Mouse (Mus musculus): ENCODE data around the gene Crocc2. TPM values are rescaled to one million over a fixed set of nuclear protein-coding genes. Genes with fewer than 3 reads are reported as not detected.

Gene Crocc2
- polyA plus RNA-seq, 1 experiment = 0.06 TPM

DNA sequence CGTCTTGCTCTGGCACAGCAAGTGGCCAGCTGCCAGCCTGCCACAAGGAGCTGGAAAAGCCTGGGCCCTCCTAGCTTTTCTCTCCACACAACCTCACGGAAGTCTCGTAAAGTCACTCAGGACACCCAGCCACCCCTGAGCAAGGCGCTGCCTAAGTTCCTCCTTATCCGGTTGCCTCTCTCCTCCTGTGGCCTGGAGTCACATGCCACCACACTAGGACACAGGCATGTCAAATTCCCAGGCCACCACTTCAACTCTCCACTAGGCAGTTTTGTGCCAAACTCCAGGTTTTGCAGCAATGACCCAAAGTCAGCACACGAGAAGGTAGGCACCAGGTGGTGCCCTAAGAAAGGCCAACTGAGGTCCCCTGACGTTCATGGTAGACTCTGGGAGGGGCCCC is 5.9 kb upstream of the Crocc2 start:
- Histone ChIP-seq H3K4me1 (ENCODE audit: control insufficient read depth, insufficient read depth, low read length) (no peaks in the 10 kb centered on the region), H3K4me3 (ENCODE audit: control insufficient read depth, low read depth, low read length) (no peak overlapping the region), H3K27ac (ENCODE audit: control insufficient read depth, insufficient read depth, low read depth, low read length) (no peak overlapping the region), H3K36me3 (ENCODE audit: control insufficient read depth, insufficient read depth, low read length) (no peaks in the 10 kb centered on the region), H3K27me3 (ENCODE audit: control insufficient read depth, insufficient read depth, low read length) (no peaks in the 10 kb centered on the region)
- TF ChIP-seq CTCF (IDR thresholded peaks at IDR 0.05; ENCODE audit: control insufficient read depth, insufficient read depth, insufficient replicate concordance, low read depth, low read length) (no peak), POLR2A (IDR thresholded peaks at IDR 0.05; ENCODE audit: control insufficient read depth, low read depth, low read length) (no peak)

DNA sequence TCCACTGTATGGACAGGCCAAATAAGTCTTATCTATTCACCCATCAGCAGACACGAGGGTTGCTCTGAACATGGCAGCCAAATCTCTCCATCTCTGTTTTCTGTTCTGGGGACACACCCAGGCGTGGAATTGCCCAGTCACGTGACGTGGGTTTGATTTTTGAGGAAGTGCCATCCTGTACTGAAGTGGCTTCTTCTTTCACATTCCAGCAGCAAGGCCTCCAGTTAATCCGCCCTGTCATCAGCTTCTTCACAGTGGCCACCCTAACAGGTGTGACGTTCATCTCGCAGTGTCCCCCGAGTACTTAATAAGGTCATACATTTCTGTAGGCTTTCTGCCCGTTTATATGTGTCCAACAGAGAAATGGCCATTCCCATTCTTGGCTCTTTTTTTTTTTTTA is 3.1 kb upstream of the Crocc2 start:
- Histone ChIP-seq H3K4me1 (ENCODE audit: control insufficient read depth, insufficient read depth, low read length) (no peaks in the 10 kb centered on the region), H3K4me3 (ENCODE audit: control insufficient read depth, low read depth, low read length) (no peak overlapping the region), H3K27me3 (ENCODE audit: control insufficient read depth, insufficient read depth, low read length) (no peaks in the 10 kb centered on the region), H3K27ac (ENCODE audit: control insufficient read depth, insufficient read depth, low read depth, low read length) (no peak overlapping the region), H3K36me3 (ENCODE audit: control insufficient read depth, insufficient read depth, low read length) (no peaks in the 10 kb centered on the region)
- TF ChIP-seq CTCF (IDR thresholded peaks at IDR 0.05; ENCODE audit: control insufficient read depth, insufficient read depth, insufficient replicate concordance, low read depth, low read length) (no peak), POLR2A (IDR thresholded peaks at IDR 0.05; ENCODE audit: control insufficient read depth, low read depth, low read length) (no peak)

DNA sequence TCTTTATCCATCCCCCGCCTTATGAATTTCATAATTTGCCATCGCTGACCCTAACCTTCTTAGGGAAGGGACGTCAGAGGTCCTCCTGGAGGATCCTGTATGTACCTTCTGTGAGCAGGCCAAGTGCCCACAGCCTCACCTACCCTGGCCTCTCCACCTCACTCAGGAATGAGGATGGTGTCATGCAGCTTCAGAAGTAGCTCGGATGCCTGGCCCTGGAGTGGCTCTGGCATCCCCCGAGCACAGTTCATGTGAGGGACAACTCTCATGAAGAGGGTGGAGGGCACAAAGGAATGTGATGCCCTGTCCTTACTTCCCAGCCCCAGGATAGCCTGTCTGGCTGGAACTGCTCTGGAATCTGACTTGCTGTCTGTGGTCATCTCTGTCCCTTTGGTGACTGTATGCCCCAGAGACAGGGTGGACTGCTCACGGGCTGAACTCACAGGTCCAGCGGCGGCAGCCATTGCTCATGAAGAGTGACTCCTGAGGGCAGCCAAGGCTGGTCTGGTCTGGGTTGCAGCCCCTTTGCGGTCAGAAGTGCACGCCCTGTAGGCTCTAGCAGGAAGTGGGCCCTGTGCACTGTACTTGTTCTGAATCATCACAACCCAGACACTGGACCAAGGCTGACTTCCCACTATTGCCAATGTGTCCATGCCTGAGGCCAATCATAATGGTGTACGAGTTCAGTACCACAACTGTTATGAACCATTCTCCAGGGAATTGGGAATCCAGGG is 2.0 kb upstream of the Crocc2 start:
- Histone ChIP-seq H3K27ac (ENCODE audit: control insufficient read depth, insufficient read depth, low read depth, low read length) (no peak overlapping the region), H3K4me3 (ENCODE audit: control insufficient read depth, low read depth, low read length) (no peak overlapping the region), H3K36me3 (ENCODE audit: control insufficient read depth, insufficient read depth, low read length) (no peaks in the 10 kb centered on the region), H3K27me3 (ENCODE audit: control insufficient read depth, insufficient read depth, low read length) (no peaks in the 10 kb centered on the region), H3K4me1 (ENCODE audit: control insufficient read depth, insufficient read depth, low read length) (no peaks in the 10 kb centered on the region)
- no peak for TF ChIP-seq POLR2A (IDR thresholded peaks at IDR 0.05; ENCODE audit: control insufficient read depth, low read depth, low read length)
- TF ChIP-seq CTCF (IDR thresholded peaks at IDR 0.05; ENCODE audit: control insufficient read depth, insufficient read depth, insufficient replicate concordance, low read depth, low read length) = no peak

DNA sequence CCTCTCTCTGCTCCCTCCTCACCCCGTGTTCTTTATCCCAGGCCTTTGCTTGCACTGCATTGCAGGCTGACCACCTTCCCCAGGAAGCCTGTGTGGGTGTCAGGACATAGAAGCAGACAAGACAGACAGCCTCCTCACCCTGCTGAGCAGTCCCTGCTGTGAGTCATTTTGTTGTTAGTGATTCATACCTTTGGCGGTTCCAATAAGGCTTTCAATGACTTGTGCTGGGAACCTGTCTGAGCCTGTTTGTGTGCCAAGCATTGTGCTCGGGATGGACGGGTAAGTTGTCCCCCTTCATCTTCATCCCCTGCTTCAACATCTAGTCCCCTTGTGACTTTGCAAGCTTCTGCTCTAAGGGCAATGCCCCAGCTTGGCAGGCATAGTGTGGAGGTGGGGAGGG is 5.1 kb downstream of the Crocc2 start:
- Histone ChIP-seq H3K36me3 (ENCODE audit: control insufficient read depth, insufficient read depth, low read length) (no peaks in the 10 kb centered on the region), H3K4me1 (ENCODE audit: control insufficient read depth, insufficient read depth, low read length) (peaks cover 9% of the 10 kb centered on the region), H3K27ac (ENCODE audit: control insufficient read depth, insufficient read depth, low read depth, low read length) (no peak overlapping the region), H3K4me3 (ENCODE audit: control insufficient read depth, low read depth, low read length) (no peak overlapping the region), H3K27me3 (ENCODE audit: control insufficient read depth, insufficient read depth, low read length) (no peaks in the 10 kb centered on the region)
- no peak for TF ChIP-seq CTCF (IDR thresholded peaks at IDR 0.05; ENCODE audit: control insufficient read depth, insufficient read depth, insufficient replicate concordance, low read depth, low read length)
- TF ChIP-seq POLR2A (IDR thresholded peaks at IDR 0.05; ENCODE audit: control insufficient read depth, low read depth, low read length) = no peak

DNA sequence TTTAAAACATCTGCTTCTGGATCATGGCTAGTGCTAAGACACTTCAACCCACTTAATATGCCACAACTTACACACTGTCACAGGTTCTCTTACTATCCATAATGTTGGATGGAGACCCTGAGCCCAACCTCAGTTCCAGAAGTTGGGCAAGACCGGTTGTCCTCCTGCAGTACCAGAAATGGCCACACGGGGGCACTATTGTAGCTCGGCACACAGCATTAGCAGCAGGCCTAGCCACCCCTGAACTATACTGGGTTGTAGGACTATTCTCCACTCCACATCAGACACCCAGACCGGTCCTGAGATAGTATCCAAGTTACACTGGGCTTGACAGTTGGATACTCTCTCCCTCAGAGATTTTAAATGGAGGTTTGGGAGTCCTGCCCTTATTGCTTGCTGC is 5.9 kb downstream of the Crocc2 start:
- H3K36me3 ChIP-seq (ENCODE audit: control insufficient read depth, insufficient read depth, low read length) = no peaks in the 10 kb centered on the region
- peaks cover 9% of the 10 kb centered on the region for H3K4me1 ChIP-seq (ENCODE audit: control insufficient read depth, insufficient read depth, low read length)
- H3K4me3 ChIP-seq (ENCODE audit: control insufficient read depth, low read depth, low read length) = no peak overlapping the region
- no peak overlapping the region for H3K27ac ChIP-seq (ENCODE audit: control insufficient read depth, insufficient read depth, low read depth, low read length)
- TF ChIP-seq CTCF (IDR thresholded peaks at IDR 0.05; ENCODE audit: control insufficient read depth, insufficient read depth, insufficient replicate concordance, low read depth, low read length) (peak; percentile 100), POLR2A (IDR thresholded peaks at IDR 0.05; ENCODE audit: control insufficient read depth, low read depth, low read length) (no peak)
- H3K27me3 ChIP-seq (ENCODE audit: control insufficient read depth, insufficient read depth, low read length) = no peaks in the 10 kb centered on the region

DNA sequence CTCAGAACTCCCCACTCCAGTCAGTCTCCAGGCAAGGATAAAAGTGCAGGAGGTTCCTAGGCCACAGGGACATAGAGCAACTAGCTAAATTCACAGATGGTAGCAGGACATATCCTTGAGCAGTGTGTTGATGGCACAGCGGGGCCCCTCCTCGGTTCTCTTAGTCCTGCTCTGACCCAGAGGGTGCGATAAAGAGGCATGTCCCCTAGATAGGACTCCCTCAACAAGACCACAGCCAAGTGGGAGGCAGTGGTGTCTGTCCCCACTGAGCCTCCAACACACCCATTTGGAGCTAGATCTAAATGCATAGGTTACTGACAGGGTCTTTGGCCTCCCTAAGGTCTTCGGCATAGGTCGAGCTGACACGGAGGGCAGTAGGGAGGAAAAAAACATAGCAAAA is 7.3 kb downstream of the Crocc2 start:
- TF ChIP-seq CTCF (IDR thresholded peaks at IDR 0.05; ENCODE audit: control insufficient read depth, insufficient read depth, insufficient replicate concordance, low read depth, low read length) = no peak
- TF ChIP-seq POLR2A (IDR thresholded peaks at IDR 0.05; ENCODE audit: control insufficient read depth, low read depth, low read length) = no peak
- no peaks in the 10 kb centered on the region for H3K27me3 ChIP-seq (ENCODE audit: control insufficient read depth, insufficient read depth, low read length)
- H3K4me1 ChIP-seq (ENCODE audit: control insufficient read depth, insufficient read depth, low read length) = peaks cover 9% of the 10 kb centered on the region
- H3K4me3 ChIP-seq (ENCODE audit: control insufficient read depth, low read depth, low read length) = no peak overlapping the region
- H3K36me3 ChIP-seq (ENCODE audit: control insufficient read depth, insufficient read depth, low read length) = no peaks in the 10 kb centered on the region
- no peak overlapping the region for H3K27ac ChIP-seq (ENCODE audit: control insufficient read depth, insufficient read depth, low read depth, low read length)

DNA sequence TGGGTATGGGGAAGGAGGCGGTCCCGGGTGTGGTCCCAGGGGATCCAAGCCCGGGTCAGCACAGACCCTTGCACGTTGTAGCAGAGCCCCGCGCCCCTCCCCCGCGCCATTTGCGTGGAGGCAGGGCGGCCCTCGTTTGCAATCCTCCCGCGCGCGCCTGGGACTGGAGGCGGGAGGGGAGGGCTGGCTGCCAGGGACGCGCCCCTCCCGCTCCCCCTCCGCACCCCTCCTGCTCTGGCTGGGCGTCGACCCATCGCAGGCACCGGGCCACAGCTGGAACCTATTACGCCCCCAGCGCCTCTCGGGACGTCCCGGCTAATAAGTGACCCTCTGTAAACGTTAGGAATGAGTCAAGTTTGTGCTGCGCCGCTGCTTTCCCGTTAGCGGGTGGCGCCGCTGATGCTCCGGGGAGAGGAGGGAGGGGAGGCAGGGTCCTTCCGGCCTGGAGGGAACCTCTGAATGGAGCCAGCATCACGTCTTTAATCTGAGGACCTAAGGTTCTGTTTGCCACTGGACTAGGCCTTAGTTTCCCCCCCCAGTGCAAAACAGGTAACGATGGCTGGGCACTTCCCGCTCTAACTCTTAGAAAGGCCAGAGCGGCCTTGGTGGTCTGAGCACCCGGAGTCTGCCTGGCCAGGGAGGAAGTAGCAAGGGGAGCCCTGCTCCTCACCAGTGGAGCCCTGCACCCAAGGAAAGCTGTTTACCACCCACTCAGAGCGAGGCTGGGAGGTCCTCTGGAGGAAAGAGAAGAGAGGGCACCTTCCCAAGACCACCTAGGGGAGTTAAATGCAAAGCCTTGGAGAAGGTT is 8.2 kb downstream of the Crocc2 start:
- Histone ChIP-seq H3K27me3 (ENCODE audit: control insufficient read depth, insufficient read depth, low read length) (no peaks in the 10 kb centered on the region), H3K27ac (ENCODE audit: control insufficient read depth, insufficient read depth, low read depth, low read length) (no peak overlapping the region), H3K4me1 (ENCODE audit: control insufficient read depth, insufficient read depth, low read length) (peaks cover 9% of the 10 kb centered on the region), H3K4me3 (ENCODE audit: control insufficient read depth, low read depth, low read length) (0 out of 2 replicates have a peak overlapping the region, but pooled peaks have one; percentile 4), H3K36me3 (ENCODE audit: control insufficient read depth, insufficient read depth, low read length) (no peaks in the 10 kb centered on the region)
- TF ChIP-seq CTCF (IDR thresholded peaks at IDR 0.05; ENCODE audit: control insufficient read depth, insufficient read depth, insufficient replicate concordance, low read depth, low read length) = no peak
- no peak for TF ChIP-seq POLR2A (IDR thresholded peaks at IDR 0.05; ENCODE audit: control insufficient read depth, low read depth, low read length)
